Mouse (Mus musculus): Measurements from ENCODE around the gene 1700019D03Rik.

- TF ChIP-seq GATA1 (IDR thresholded peaks at IDR 0.05; ENCODE audit: low read length) (no peak), TAL1 (IDR thresholded peaks at IDR 0.05; ENCODE audit: low read length) (no peak)
Observed at GRCm38 (mm10) chr1:52955102-52955501, 64.9 kb downstream of the 1700019D03Rik start.

All from erythroblast, embryonic 14.5 days (primary cell).